Mouse (Mus musculus) heart, embryonic 13.5 days (tissue): ENCODE results near the gene Chkb. TPM values are rescaled to one million over a fixed set of nuclear protein-coding genes. Genes with fewer than 3 reads are reported as not detected.

Source experiments
- ATAC-seq: fragments of 200-750 bp; cut with Nextera tagmentation; 2 replicates; pipeline ENCODE4 v1.8.0; 2017; ENCODE audit warnings: moderate TSS enrichment; ENCODE audit not compliant: insufficient number of reproducible peaks, low FRiP score, low TSS enrichment; ENCODE audit errors: extremely low read depth
- H3K27ac ChIP-seq: fragments of 300-500 bp; sonication (generic); replicated peaks from 2 replicates; pipeline ENCODE4 v1.5.1; 2015; ENCODE audit warnings: moderate library complexity, mild to moderate bottlenecking, inconsistent platforms
- H3K27me3 ChIP-seq: fragments of 300-500 bp; sonication (generic); replicated peaks from 2 replicates; pipeline ENCODE4 v1.6.1; 2015; ENCODE audit warnings: mild to moderate bottlenecking, inconsistent platforms
- H3K36me3 ChIP-seq: fragments of 300-500 bp; sonication (generic); 2 replicates; pipeline ENCODE4 v1.6.1; 2015; ENCODE audit warnings: mild to moderate bottlenecking, inconsistent platforms
- H3K4me1 ChIP-seq: fragments of 300-500 bp; sonication (generic); 2 replicates; pipeline ENCODE4 v1.6.1; 2015; ENCODE audit warnings: inconsistent platforms
- H3K4me2 ChIP-seq: fragments of 300-500 bp; sonication (generic); 2 replicates; pipeline ENCODE4 v1.6.1; 2015; ENCODE audit warnings: inconsistent platforms, mild to moderate bottlenecking, moderate library complexity
- H3K4me3 ChIP-seq: fragments of 300-500 bp; sonication (generic); 2 replicates; pipeline ENCODE4 v1.5.1; 2015; ENCODE audit warnings: moderate library complexity, mild to moderate bottlenecking, inconsistent platforms
- H3K9ac ChIP-seq: fragments of 300-500 bp; sonication (generic); 2 replicates; pipeline ENCODE4 v1.6.1; 2015; ENCODE audit warnings: inconsistent platforms, mild to moderate bottlenecking, moderate library complexity
- H3K9me3 ChIP-seq: fragments of 300-500 bp; sonication (generic); 2 replicates; pipeline ENCODE4 v1.6.1; 2016; ENCODE audit warnings: inconsistent platforms
- WGBS: fragments of 180-500 bp; shearing (Covaris S2); methylation state at CpG from one replicate; pipeline ENCODE4 v1.1.7; 2015; ENCODE audit warnings: mixed read lengths; 5-methylcytosine and 5-hydroxymethylcytosine counted together
- polyA plus RNA-seq: library from polyadenylated mRNA; unstranded; fragments of >200 nt; fragmentation: Nextera tagmentation; extraction: Ambion mirVana; gene quantifications from 2 replicates; pipeline ENCODE4 v1.2.1, GENCODE M21; 2015

The Chkb gene
- polyA plus RNA-seq, result 65.1 and 71.5 TPM in 2 replicates

- Histone ChIP-seq H3K27me3 (no peaks in the 10 kb centered on the region), H3K36me3 (peaks cover 25% of the 10 kb centered on the region), H3K27ac (peak within 1 kb of the TSS; percentile 98), H3K9me3 (no peaks in the 10 kb centered on the region), H3K4me3 (peak within 1 kb of the TSS; percentile 78), H3K9ac (peak within 1 kb of the TSS; percentile 87), H3K4me2 (peak within 1 kb of the TSS; percentile 93), H3K4me1 (peaks cover 47% of the 10 kb centered on the region)
- peak; percentile 85 for ATAC-seq
- under 1% methylated on average over 70 of the region's 70 CpGs for WGBS
These were observed at the start of gene Chkb, which contains the start of the genes C730034F03Rik and Gm44502 for GRCm38 (mm10) chr15:89429352-89430221. Gene Chkb, minus strand, starts transcription at chr15:89429908. Gene C730034F03Rik, plus strand, starts transcription at chr15:89429589. Gene Gm44502, minus strand, starts transcription at chr15:89429696.

- ATAC-seq, result no peak
- Histone ChIP-seq H3K4me2 (no peak overlapping the region), H3K4me3 (no peak overlapping the region), H3K9ac (no peak overlapping the region), H3K4me1 (peaks cover 31% of the 10 kb centered on the region), H3K27me3 (no peaks in the 10 kb centered on the region), H3K27ac (no peak overlapping the region), H3K36me3 (no peaks in the 10 kb centered on the region), H3K9me3 (no peaks in the 10 kb centered on the region)
- WGBS, result 79% methylated on average over 3 of the region's 3 CpGs
These were observed 48.9 kb upstream of the Chkb start for GRCm38 (mm10) chr15:89478622-89479021.

GRCm38 (mm10) chr15:89477806-89478205 is 48.1 kb upstream of the Chkb start:
- H3K9me3 ChIP-seq, result no peaks in the 10 kb centered on the region
- no peak for ATAC-seq
- no peaks in the 10 kb centered on the region for H3K36me3 ChIP-seq
- WGBS, result 60% methylated on average over 8 of the region's 8 CpGs
- H3K4me3 ChIP-seq, result no peak overlapping the region
- H3K4me2 ChIP-seq, result no peak overlapping the region
- H3K27ac ChIP-seq, result 0 out of 2 replicates have a peak overlapping the region, but pooled peaks have one; percentile 5
- H3K9ac ChIP-seq, result no peak overlapping the region
- H3K4me1 ChIP-seq, result peaks cover 31% of the 10 kb centered on the region
- no peaks in the 10 kb centered on the region for H3K27me3 ChIP-seq

GRCm38 (mm10) chr15:89477091-89477491 is 47.4 kb upstream of the Chkb start, which contains the start of gene Arsa:
Gene Arsa, minus strand, starts transcription at chr15:89477425.
- Histone ChIP-seq H3K4me1 (peaks cover 31% of the 10 kb centered on the region), H3K9me3 (no peaks in the 10 kb centered on the region), H3K36me3 (no peaks in the 10 kb centered on the region), H3K4me3 (peak within 1 kb of the TSS; percentile 72), H3K9ac (peak within 1 kb of the TSS; percentile 89), H3K27ac (peak within 1 kb of the TSS; percentile 81), H3K27me3 (no peaks in the 10 kb centered on the region), H3K4me2 (peak within 1 kb of the TSS; percentile 97)
- 28% methylated on average over 9 of the region's 9 CpGs for WGBS
- no peak for ATAC-seq

GRCm38 (mm10) chr15:89476475-89476815 is 46.7 kb upstream of the Chkb start:
- peak overlapping the region; percentile 81 for H3K27ac ChIP-seq
- peaks cover 31% of the 10 kb centered on the region for H3K4me1 ChIP-seq
- peak overlapping the region; percentile 89 for H3K9ac ChIP-seq
- no peaks in the 10 kb centered on the region for H3K9me3 ChIP-seq
- H3K36me3 ChIP-seq, result no peaks in the 10 kb centered on the region
- 8% methylated on average over 5 of the region's 5 CpGs for WGBS
- no peaks in the 10 kb centered on the region for H3K27me3 ChIP-seq
- H3K4me3 ChIP-seq, result peak overlapping the region; percentile 72
- ATAC-seq, result no peak
- peak overlapping the region; percentile 97 for H3K4me2 ChIP-seq

GRCm38 (mm10) chr15:89475611-89476474 is 46.1 kb upstream of the Chkb start:
- peak overlapping the region; percentile 89 for H3K9ac ChIP-seq
- peak overlapping the region; percentile 72 for H3K4me3 ChIP-seq
- ATAC-seq, result peak; percentile 94
- H3K4me2 ChIP-seq, result peak overlapping the region; percentile 97
- H3K27me3 ChIP-seq, result no peaks in the 10 kb centered on the region
- H3K27ac ChIP-seq, result peak overlapping the region; percentile 81
- peaks cover 31% of the 10 kb centered on the region for H3K4me1 ChIP-seq
- no peaks in the 10 kb centered on the region for H3K9me3 ChIP-seq
- no peaks in the 10 kb centered on the region for H3K36me3 ChIP-seq
- 10% methylated on average over 44 of the region's 44 CpGs for WGBS

GRCm38 (mm10) chr15:89475293-89475600 is 45.5 kb upstream of the Chkb start:
- H3K27ac ChIP-seq, result no peak overlapping the region
- no peak for ATAC-seq
- peak overlapping the region; percentile 97 for H3K4me2 ChIP-seq
- H3K4me3 ChIP-seq, result peak overlapping the region; percentile 72
- no peaks in the 10 kb centered on the region for H3K27me3 ChIP-seq
- peak overlapping the region; percentile 89 for H3K9ac ChIP-seq
- H3K36me3 ChIP-seq, result no peaks in the 10 kb centered on the region
- H3K9me3 ChIP-seq, result no peaks in the 10 kb centered on the region
- peaks cover 28% of the 10 kb centered on the region for H3K4me1 ChIP-seq
- WGBS, result 74% methylated on average over 7 of the region's 7 CpGs

- Histone ChIP-seq H3K27ac (no peak overlapping the region), H3K4me3 (no peak overlapping the region), H3K9me3 (no peaks in the 10 kb centered on the region), H3K4me1 (peaks cover 26% of the 10 kb centered on the region), H3K36me3 (no peaks in the 10 kb centered on the region), H3K4me2 (peak overlapping the region; percentile 97; the same call in 1 of the 2 replicates), H3K9ac (0 out of 2 replicates have a peak overlapping the region, but pooled peaks have one; percentile 89), H3K27me3 (no peaks in the 10 kb centered on the region)
- 89% methylated on average over 19 of the region's 19 CpGs for WGBS
- no peak for ATAC-seq
These were observed 45.0 kb upstream of the Chkb start for GRCm38 (mm10) chr15:89474596-89475292.

GRCm38 (mm10) chr15:89473921-89474320 is 44.2 kb upstream of the Chkb start:
- WGBS, result 92% methylated on average over 8 of the region's 8 CpGs
- Histone ChIP-seq H3K27ac (no peak overlapping the region), H3K9me3 (no peaks in the 10 kb centered on the region), H3K4me2 (no peak overlapping the region), H3K4me3 (no peak overlapping the region), H3K27me3 (no peaks in the 10 kb centered on the region), H3K9ac (no peak overlapping the region), H3K4me1 (peaks cover 26% of the 10 kb centered on the region), H3K36me3 (no peaks in the 10 kb centered on the region)
- ATAC-seq, result no peak

- H3K4me2 ChIP-seq, result no peak overlapping the region
- no peak overlapping the region for H3K9ac ChIP-seq
- no peaks in the 10 kb centered on the region for H3K36me3 ChIP-seq
- H3K4me3 ChIP-seq, result no peak overlapping the region
- H3K27me3 ChIP-seq, result no peaks in the 10 kb centered on the region
- no peak for ATAC-seq
- H3K9me3 ChIP-seq, result no peaks in the 10 kb centered on the region
- H3K4me1 ChIP-seq, result peaks cover 26% of the 10 kb centered on the region
- 67% methylated on average over 9 of the region's 9 CpGs for WGBS
- no peak overlapping the region for H3K27ac ChIP-seq
These were observed 43.7 kb upstream of the Chkb start for GRCm38 (mm10) chr15:89473370-89473769.

GRCm38 (mm10) chr15:89471476-89471875 is 41.8 kb upstream of the Chkb start:
- no peaks in the 10 kb centered on the region for H3K36me3 ChIP-seq
- 74% methylated on average over 4 of the region's 4 CpGs for WGBS
- no peaks in the 10 kb centered on the region for H3K9me3 ChIP-seq
- peaks cover 13% of the 10 kb centered on the region for H3K4me1 ChIP-seq
- no peak overlapping the region for H3K4me2 ChIP-seq
- H3K9ac ChIP-seq, result no peak overlapping the region
- H3K27me3 ChIP-seq, result no peaks in the 10 kb centered on the region
- no peak for ATAC-seq
- no peak overlapping the region for H3K27ac ChIP-seq
- no peak overlapping the region for H3K4me3 ChIP-seq
